Mouse (Mus musculus): ENCODE measurements around the gene Ppp1r32. TPM values are rescaled to one million over a fixed set of nuclear protein-coding genes. Genes with fewer than 3 reads are reported as not detected.

Gene Ppp1r32
- 1 to 10 TPM in 1 of 2 experiments, under 1 TPM in 1; 0.97 to 1.5 TPM for total RNA-seq (2021)
- long read RNA-seq, experiment 1 = 0 reads
- long read RNA-seq, experiment 2 = 0 reads

DNA sequence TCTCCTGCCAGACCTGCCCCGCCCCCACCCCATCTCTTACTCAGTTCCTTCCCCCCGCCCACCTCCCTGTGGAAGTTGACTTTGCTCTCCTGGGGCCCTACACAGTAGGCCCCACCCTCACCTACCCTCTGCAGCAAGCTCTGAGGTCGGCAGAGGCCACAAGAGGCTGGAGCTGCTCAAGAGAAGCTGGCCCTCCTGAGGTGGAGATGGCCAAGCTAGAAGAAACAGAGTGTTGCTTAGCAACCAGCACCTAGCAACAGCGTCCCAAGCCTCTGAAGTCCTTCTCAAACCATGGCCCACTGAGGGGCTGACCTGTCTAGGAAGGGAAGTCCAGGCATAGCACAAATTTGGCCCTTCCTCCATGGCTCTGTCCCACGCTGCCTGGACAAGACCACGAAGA is at the start of gene Ppp1r32:
Gene Ppp1r32, minus strand, starts transcription at position 226 of the 400 bp plus-strand sequence.
- DNase-seq = no peak
- intact Hi-C loops (cut with DNase I) = no loop called here
- Histone ChIP-seq H3K4me3 (no peak within 1 kb of the TSS), H3K27ac (no peak within 1 kb of the TSS)
- no peak for TF ChIP-seq CTCF (IDR thresholded peaks at IDR 0.05)

DNA sequence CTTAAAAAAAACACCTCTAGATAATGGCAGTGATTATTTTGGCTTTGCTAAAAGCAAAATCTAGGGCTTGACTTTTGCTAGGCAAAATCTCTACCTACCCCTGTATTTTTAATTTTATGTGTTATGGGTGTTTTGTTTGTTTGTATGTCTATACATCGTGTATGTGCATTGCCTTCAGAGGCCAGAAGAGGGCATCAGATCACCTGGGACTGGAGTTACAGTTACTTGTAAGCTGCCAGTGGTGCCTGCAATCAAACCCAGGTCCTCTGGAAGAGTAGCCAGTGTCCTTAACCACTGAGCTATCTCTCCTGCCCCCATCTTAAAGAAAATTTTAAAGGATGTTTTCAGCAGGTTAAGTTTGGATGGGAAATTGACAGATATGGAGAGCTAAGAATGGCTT is 47.4 kb upstream of the Ppp1r32 start:
- peak; percentile 28; the same call in 1 of the 2 replicates for TF ChIP-seq CTCF (IDR thresholded peaks at IDR 0.05)
- intact Hi-C loops (cut with DNase I) = no loop called here

DNA sequence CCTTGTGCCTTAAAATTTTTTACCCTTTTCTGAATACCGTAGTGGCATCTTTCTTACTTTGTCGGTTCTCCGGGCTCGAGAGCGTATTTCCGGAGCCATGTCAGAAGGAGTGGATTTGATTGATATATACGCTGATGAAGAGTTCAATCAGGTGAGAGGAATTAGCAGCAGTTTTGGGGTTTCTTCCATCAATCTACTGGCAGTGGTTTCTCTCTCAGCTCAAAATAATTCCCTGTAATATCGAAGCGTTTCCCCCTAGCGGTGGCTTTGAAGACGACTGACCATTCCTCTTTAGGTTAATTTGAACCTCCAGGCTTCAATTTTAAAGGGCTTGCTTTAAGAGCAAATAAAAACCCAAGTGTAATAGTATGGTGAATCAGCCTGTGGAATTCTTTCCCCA is 43.2 kb upstream of the Ppp1r32 start, which contains the start of gene Sdhaf2:
Gene Sdhaf2, minus strand, starts transcription at position 233 of the 400 bp plus-strand sequence.
- H3K4me3 ChIP-seq = peak within 1 kb of the TSS; percentile 97
- peak within 1 kb of the TSS; percentile 99 for H3K27ac ChIP-seq
- peak; percentile 53 for TF ChIP-seq CTCF (IDR thresholded peaks at IDR 0.05)
- intact Hi-C loops (cut with DNase I) = loop anchor here (2.0 to 5.0 kb wide), 2 partner anchors 29 to 81 kb away; partner anchors contain the start of genes Ddb1 and Tkfc
- DNase-seq = no peak

More for the DNA sequence above, 47.4 kb upstream of the Ppp1r32 start:
- no peak overlapping the region for H3K27ac ChIP-seq
- no peak for DNase-seq
- no peak overlapping the region for H3K4me3 ChIP-seq

DNA sequence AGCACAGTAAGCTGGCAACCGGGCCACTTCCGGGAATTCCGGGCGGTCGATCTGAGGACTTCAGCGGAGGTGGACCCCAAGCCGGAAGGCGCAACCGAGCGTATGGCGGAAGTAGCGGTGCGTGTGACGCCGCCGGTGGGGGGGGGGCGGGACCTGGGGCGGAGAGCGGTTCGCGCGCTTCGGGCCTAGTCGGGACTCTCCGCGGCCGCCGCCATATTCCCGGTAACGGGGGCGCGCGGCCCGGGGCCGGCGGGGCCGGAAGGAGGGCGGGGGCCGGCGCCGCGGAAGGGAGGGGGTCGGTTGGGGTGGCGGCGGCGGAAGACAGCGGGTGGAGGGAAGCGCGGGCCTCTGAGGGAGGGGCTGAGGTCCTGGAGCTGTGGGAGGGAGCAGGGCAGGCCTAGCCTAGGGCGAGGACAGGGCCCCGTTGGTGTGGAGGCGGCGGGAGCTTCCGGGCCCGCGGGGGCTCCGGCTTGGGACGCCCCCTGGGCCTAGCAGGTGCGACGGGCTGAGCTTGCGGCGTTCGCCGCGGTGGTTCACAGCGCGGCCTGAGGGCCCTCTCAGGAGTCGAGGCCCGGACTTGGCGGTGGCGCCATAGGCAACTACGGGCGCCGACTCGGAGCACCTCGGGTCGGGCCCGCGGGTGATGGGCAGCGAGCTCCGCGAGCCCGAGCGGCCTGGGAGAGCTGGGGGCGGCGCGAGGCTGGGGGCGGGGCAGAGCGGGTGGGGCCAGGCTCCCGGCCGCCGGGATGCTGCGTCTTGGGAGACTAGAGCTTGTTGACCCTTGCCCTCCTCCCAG is 42.6 kb upstream of the Ppp1r32 start, which contains the start of gene Cpsf7:
Gene Cpsf7, plus strand, starts transcription at position 161 of the 796 bp plus-strand sequence.
- intact Hi-C loops (cut with DNase I) = loop anchor here (5.0 kb wide), 1 partner anchor 82 kb away; the partner anchor contains the start of genes Ddb1 and Tkfc
- peak; percentile 95 for DNase-seq
- peak within 1 kb of the TSS; percentile 99 for H3K27ac ChIP-seq
- peak within 1 kb of the TSS; percentile 97 for H3K4me3 ChIP-seq
- no peak for TF ChIP-seq CTCF (IDR thresholded peaks at IDR 0.05)

DNA sequence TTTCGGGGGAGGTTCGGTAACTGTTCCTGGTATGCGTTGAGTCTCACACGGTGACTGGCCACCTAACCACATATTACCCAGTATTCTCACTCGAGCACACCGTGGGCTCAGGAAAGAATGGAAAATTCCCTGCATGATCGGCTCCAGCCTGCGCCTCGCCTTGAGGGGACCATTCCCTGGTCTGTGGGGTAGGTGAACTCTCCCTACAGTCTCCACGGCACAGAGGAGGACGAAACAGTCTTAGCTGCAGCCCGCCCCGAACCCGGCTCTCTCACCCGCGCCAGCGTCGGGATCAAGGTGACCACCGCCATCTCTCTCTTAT is 42.0 kb upstream of the Ppp1r32 start:
- no peak for TF ChIP-seq CTCF (IDR thresholded peaks at IDR 0.05)
- intact Hi-C loops (cut with DNase I) = loop anchor here (5.0 kb wide), 1 partner anchor 83 kb away; the partner anchor contains the start of genes Ddb1 and Tkfc
- no peak for DNase-seq
- peak overlapping the region; percentile 97 for H3K4me3 ChIP-seq
- H3K27ac ChIP-seq = peak overlapping the region; percentile 99

DNA sequence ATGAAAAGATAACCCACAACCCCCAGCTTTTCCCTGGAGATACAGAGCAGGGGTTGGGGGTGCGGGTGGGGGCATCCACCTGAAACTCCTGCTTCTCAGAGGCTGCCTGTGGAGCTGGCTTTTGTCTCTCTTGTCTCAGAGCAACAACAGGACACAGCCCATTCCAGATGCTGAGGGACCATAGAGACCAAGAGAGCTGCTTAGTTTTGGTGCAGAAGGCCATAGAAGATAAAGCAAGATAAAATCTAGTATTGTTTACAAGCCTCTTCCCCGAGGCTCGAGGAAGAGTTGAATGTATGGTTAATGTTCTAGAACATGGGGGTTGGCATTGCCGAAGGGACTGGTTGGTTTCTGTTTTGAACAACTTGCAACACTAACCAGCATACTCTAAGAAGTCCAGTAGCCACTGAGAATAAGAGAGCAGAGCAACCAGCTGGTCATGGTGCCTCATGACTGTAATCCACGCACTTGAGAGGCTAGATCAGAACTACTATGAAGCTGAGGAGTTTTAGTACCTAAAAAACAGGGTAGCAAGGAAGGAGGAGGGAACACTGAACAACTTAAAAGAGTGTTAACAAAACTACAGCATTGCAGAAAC is 40.9 kb upstream of the Ppp1r32 start:
- Histone ChIP-seq H3K4me3 (peak overlapping the region; percentile 97), H3K27ac (no peak overlapping the region)
- intact Hi-C loops (cut with DNase I) = no loop called here
- no peak for DNase-seq
- TF ChIP-seq CTCF (IDR thresholded peaks at IDR 0.05) = no peak

DNA sequence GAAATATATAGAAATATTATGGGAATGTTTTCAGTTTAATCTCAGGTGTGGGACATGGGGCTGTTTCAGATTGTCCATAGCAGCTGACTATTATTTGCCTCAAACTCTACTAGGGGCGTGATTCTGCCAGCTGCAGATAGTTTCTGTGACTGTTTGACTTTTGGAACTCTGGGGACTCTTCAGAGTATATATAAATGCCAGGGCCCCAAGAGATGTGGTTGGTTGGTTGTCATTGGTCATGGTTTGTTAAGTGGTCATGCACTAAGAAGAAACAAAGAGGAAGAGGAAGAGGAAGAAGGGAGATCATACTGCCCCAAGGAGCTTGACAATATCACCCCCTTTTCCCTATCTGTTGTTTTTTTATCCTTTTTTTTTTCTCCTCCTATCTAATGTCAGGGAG is 39.2 kb upstream of the Ppp1r32 start:
- H3K27ac ChIP-seq = no peak overlapping the region
- TF ChIP-seq CTCF (IDR thresholded peaks at IDR 0.05) = no peak
- intact Hi-C loops (cut with DNase I) = no loop called here
- DNase-seq = no peak
- H3K4me3 ChIP-seq = no peak overlapping the region

DNA sequence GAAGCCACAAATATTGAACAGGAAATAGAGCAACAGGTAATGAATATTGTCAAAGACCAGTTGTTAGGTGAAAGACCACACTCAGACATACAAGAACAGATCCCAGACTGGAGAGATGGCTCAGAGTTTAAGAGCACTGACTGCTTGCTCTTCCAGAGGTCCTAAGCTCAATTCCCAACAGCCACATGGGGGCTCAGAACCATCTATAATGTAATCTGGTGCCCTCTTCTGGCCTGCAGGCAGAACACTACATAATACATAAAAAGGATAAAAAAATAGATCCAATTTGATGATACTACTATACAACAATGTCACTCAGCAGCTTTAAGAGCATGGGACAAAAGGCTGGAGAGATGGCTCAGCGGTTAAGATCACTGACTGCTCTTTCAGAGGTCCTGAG is 37.6 kb upstream of the Ppp1r32 start:
- no peak overlapping the region for H3K27ac ChIP-seq
- intact Hi-C loops (cut with DNase I) = no loop called here
- no peak overlapping the region for H3K4me3 ChIP-seq
- DNase-seq = no peak
- peak; percentile 53 for TF ChIP-seq CTCF (IDR thresholded peaks at IDR 0.05)

DNA sequence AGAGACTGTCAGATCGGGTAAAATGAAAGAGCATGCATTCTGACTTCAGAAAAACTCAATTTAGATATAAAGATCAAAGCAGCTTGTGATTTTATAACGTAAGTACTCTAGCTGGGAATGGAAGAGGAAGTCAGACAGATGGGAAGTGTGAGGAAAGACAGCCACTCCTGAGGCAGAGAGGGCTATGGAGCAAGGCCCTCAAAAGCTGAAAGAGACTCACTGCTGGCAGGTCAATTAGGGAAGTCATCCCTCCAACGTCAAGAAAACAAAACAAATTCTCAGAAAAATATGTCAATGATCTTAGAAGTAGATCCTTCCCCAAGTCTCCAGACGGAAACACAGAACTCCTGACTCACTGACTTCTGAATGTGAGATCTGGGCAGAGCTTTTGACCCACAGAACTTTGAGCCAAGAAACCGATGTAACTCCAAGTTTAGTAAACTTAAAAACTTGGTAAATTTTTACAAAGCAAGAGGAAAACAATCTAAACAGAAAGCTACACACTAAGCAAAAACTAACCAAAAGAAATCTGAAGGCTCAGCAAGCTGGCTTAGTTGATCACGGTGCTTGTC is 28.1 kb upstream of the Ppp1r32 start:
- H3K4me3 ChIP-seq = no peak overlapping the region
- no peak for TF ChIP-seq CTCF (IDR thresholded peaks at IDR 0.05)
- no peak overlapping the region for H3K27ac ChIP-seq
- DNase-seq = no peak
- intact Hi-C loops (cut with DNase I) = no loop called here

DNA sequence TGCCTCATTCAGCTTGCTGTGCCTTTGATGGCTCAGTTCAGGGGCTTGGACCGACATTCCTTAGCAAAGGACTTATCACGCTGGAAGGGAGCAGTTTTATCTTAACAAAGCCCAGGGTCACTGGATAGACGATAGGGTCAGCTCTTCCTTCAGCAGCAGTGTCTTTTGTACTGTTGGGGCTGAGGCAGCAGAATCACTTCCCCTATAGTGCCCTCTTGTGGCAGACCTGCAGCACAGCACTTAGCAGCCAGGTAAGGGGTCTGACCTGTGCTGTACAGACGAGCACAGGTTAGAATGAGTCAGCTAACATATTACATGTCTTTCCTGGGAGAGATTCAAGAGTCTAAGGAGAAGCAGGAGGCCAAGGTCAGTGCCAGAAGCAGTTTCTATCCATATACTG is 19.8 kb upstream of the Ppp1r32 start:
- peak; percentile 41 for DNase-seq
- peak; percentile 90 for TF ChIP-seq CTCF (IDR thresholded peaks at IDR 0.05)
- intact Hi-C loops (cut with DNase I) = loop anchor here (5.0 kb wide), 1 partner anchor 170 kb away; no protein-coding TSS in a partner anchor

DNA sequence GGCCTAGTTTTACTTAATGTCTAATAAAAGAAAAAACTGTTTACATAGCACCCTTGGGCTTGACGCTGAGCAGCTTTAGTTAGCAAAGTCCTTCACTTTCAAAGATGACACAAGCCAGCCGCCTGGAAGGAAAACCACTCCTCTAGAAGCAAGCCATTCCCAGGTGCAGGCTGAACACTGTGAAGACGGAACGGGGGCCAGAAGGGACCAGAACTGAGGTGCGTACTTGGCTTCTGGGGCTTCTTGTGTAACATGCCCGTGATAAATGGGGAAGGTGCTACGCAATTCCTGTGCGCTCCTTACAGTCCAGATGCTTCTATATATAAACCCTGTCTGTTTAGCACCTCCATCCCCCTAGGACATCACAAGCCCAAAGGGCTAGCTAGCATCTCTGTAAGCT is 17.9 kb upstream of the Ppp1r32 start:
- H3K27ac ChIP-seq = no peak overlapping the region
- no peak for DNase-seq
- H3K4me3 ChIP-seq = no peak overlapping the region
- intact Hi-C loops (cut with DNase I) = loop anchor here (5.0 kb wide), 1 partner anchor 168 kb away; no protein-coding TSS in a partner anchor
- no peak for TF ChIP-seq CTCF (IDR thresholded peaks at IDR 0.05)

More for the DNA sequence above, 19.8 kb upstream of the Ppp1r32 start:
- Histone ChIP-seq H3K4me3 (no peak overlapping the region), H3K27ac (no peak overlapping the region)

DNA sequence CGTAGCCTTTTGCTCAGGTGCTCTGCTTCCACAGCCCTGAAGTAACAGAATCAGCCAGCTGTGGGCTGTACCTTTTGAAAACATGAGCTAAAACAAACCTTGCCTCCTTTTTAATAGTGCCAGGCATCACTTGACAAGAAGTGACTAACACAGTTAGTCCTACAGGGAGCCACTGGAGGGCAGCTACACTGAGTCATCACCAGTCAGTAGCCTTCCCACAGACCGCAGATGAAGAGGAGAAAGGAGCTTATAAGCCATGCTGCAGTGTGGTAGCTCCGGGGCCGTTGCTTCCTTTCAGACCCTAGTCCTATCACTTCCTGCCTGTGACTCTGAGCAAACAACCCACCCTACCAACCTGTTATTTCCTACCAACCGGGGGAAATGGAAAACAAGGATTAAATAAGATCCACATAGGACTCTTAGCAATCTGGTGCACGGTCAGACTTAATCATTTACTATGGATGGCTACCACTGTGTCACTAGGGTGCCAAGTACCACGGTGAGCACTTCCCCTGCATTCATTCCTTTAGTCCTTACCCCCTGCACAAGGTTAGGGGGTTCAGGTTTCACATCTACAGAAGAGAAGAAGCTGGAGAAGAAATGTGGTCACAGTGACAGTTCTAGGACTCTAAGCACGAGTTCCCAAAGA is 14.9 kb upstream of the Ppp1r32 start:
- H3K4me3 ChIP-seq = no peak overlapping the region
- DNase-seq = no peak
- H3K27ac ChIP-seq = no peak overlapping the region
- intact Hi-C loops (cut with DNase I) = no loop called here
- no peak for TF ChIP-seq CTCF (IDR thresholded peaks at IDR 0.05)
